Mouse (Mus musculus) erythroblast, adult 5-6 weeks (primary cell): Measurements from ENCODE around the gene Rfx2. TPM values are rescaled to one million over a fixed set of nuclear protein-coding genes. Genes with fewer than 3 reads are reported as not detected.

Source experiments
- total RNA-seq, 2 experiments: library from RNA; stranded (forward) in 1 of 2; stranded (reverse) in 1 of 2; fragments of 150-400 nt in 1 of 2; fragments of 200-764, 138-1000 nt in 1 of 2; gene quantifications; 2 replicates each; pipeline versions ENCODE4 v1.2.3 to v1.2.4; 2015 to 2017; ENCODE audit warnings: low replicate concordance in 2 of 2

Rfx2 gene
- total RNA-seq, 2 experiments from 2014 or later = 21.5 to 39.6 TPM

Other genes with a start within 250 kb of the Rfx2 start
- 71.9 and 87.0 TPM in 2 replicates for gene Safb2, start 246.4 kb downstream of the Rfx2 start, total RNA-seq (2015; ENCODE audit: low replicate concordance)
- 316 and 354 TPM in 2 replicates for gene Safb2, start 246.4 kb downstream of the Rfx2 start, total RNA-seq (2017; ENCODE audit: low replicate concordance)
- gene Safb, start 246.2 kb downstream of the Rfx2 start, total RNA-seq (2015; ENCODE audit: low replicate concordance) = 36.9 and 61.2 TPM in 2 replicates
- gene Safb, start 246.2 kb downstream of the Rfx2 start, total RNA-seq (2017; ENCODE audit: low replicate concordance) = 116 and 186 TPM in 2 replicates
- 16.3 and 18.6 TPM in 2 replicates for gene 2410015M20Rik, start 221.2 kb downstream of the Rfx2 start, total RNA-seq (2015; ENCODE audit: low replicate concordance)
- 16.2 and 50.3 TPM in 2 replicates for gene 2410015M20Rik, start 221.2 kb downstream of the Rfx2 start, total RNA-seq (2017; ENCODE audit: low replicate concordance)
- gene Rpl36, start 217.6 kb downstream of the Rfx2 start, total RNA-seq (2015; ENCODE audit: low replicate concordance) = 298 and 319 TPM in 2 replicates
- 323 TPM in 2 replicates for gene Rpl36, start 217.6 kb downstream of the Rfx2 start, total RNA-seq (2017; ENCODE audit: low replicate concordance)
- 4.2 and 5.0 TPM in 2 replicates for gene Lonp1, start 204.1 kb downstream of the Rfx2 start, total RNA-seq (2015; ENCODE audit: low replicate concordance)
- gene Lonp1, start 204.1 kb downstream of the Rfx2 start, total RNA-seq (2017; ENCODE audit: low replicate concordance) = 13.0 and 13.5 TPM in 2 replicates
- not detected in 2 replicates for gene Catsperd, start 202.9 kb downstream of the Rfx2 start, total RNA-seq (2015; ENCODE audit: low replicate concordance)
- not detected in 2 replicates for gene Catsperd, start 202.9 kb downstream of the Rfx2 start, total RNA-seq (2017; ENCODE audit: low replicate concordance)
- 6.1 and 11.7 TPM in 2 replicates for gene Ranbp3, start 157.7 kb downstream of the Rfx2 start, total RNA-seq (2015; ENCODE audit: low replicate concordance)
- 18.0 and 25.0 TPM in 2 replicates for gene Ranbp3, start 157.7 kb downstream of the Rfx2 start, total RNA-seq (2017; ENCODE audit: low replicate concordance)
- 17.7 and 29.7 TPM in 2 replicates for gene Ndufa11, start 113.2 kb downstream of the Rfx2 start, total RNA-seq (2015; ENCODE audit: low replicate concordance)
- gene Ndufa11, start 113.2 kb downstream of the Rfx2 start, total RNA-seq (2017; ENCODE audit: low replicate concordance) = 21.3 and 29.1 TPM in 2 replicates
- gene Vmac, start 113.0 kb downstream of the Rfx2 start, total RNA-seq (2015; ENCODE audit: low replicate concordance) = 0.38 and 1.0 TPM in 2 replicates
- 1.4 and 8.3 TPM in 2 replicates for gene Vmac, start 113.0 kb downstream of the Rfx2 start, total RNA-seq (2017; ENCODE audit: low replicate concordance)
- not detected in 2 replicates for gene Nrtn, start 73.5 kb downstream of the Rfx2 start, total RNA-seq (2015; ENCODE audit: low replicate concordance)
- 0.51 TPM in 1 of 2 replicates, not detected in the other for gene Nrtn, start 73.5 kb downstream of the Rfx2 start, total RNA-seq (2017; ENCODE audit: low replicate concordance)
- gene Dus3l, start 66.3 kb downstream of the Rfx2 start, total RNA-seq (2015; ENCODE audit: low replicate concordance) = 0.84 and 5.6 TPM in 2 replicates
- 5.4 and 5.9 TPM in 2 replicates for gene Dus3l, start 66.3 kb downstream of the Rfx2 start, total RNA-seq (2017; ENCODE audit: low replicate concordance)
- not detected in 2 replicates for gene Prr22, start 60.8 kb downstream of the Rfx2 start, total RNA-seq (2015; ENCODE audit: low replicate concordance)
- gene Prr22, start 60.8 kb downstream of the Rfx2 start, total RNA-seq (2017; ENCODE audit: low replicate concordance) = not detected in 2 replicates
- not detected in 2 replicates for gene Acsbg2, start 43.4 kb upstream of the Rfx2 start, total RNA-seq (2015; ENCODE audit: low replicate concordance)
- not detected in 2 replicates for gene Acsbg2, start 43.4 kb upstream of the Rfx2 start, total RNA-seq (2017; ENCODE audit: low replicate concordance)
- not detected in 2 replicates for gene 1700061G19Rik, start 44.5 kb upstream of the Rfx2 start, total RNA-seq (2015; ENCODE audit: low replicate concordance)
- gene 1700061G19Rik, start 44.5 kb upstream of the Rfx2 start, total RNA-seq (2017; ENCODE audit: low replicate concordance) = not detected in 2 replicates
- 2.1 and 4.4 TPM in 2 replicates for gene Mllt1, start 104.4 kb upstream of the Rfx2 start, total RNA-seq (2015; ENCODE audit: low replicate concordance)
- gene Mllt1, start 104.4 kb upstream of the Rfx2 start, total RNA-seq (2017; ENCODE audit: low replicate concordance) = 1.3 and 3.5 TPM in 2 replicates
- not detected in 2 replicates for gene Acer1, start 151.1 kb upstream of the Rfx2 start, total RNA-seq (2015; ENCODE audit: low replicate concordance)
- gene Acer1, start 151.1 kb upstream of the Rfx2 start, total RNA-seq (2017; ENCODE audit: low replicate concordance) = not detected in 2 replicates
- 4.6 and 13.8 TPM in 2 replicates for gene Clpp, start 159.3 kb upstream of the Rfx2 start, total RNA-seq (2015; ENCODE audit: low replicate concordance)
- 6.6 and 9.6 TPM in 2 replicates for gene Clpp, start 159.3 kb upstream of the Rfx2 start, total RNA-seq (2017; ENCODE audit: low replicate concordance)
- gene Alkbh7, start 166.3 kb upstream of the Rfx2 start, total RNA-seq (2015; ENCODE audit: low replicate concordance) = not detected in 2 replicates
- 2.5 and 8.9 TPM in 2 replicates for gene Alkbh7, start 166.3 kb upstream of the Rfx2 start, total RNA-seq (2017; ENCODE audit: low replicate concordance)
- not detected in 2 replicates for gene Pspn, start 169.0 kb upstream of the Rfx2 start, total RNA-seq (2015; ENCODE audit: low replicate concordance)
- gene Pspn, start 169.0 kb upstream of the Rfx2 start, total RNA-seq (2017; ENCODE audit: low replicate concordance) = 1.5 TPM in 1 of 2 replicates, not detected in the other
- 18.3 and 33.9 TPM in 2 replicates for gene Gtf2f1, start 180.3 kb upstream of the Rfx2 start, total RNA-seq (2015; ENCODE audit: low replicate concordance)
- gene Gtf2f1, start 180.3 kb upstream of the Rfx2 start, total RNA-seq (2017; ENCODE audit: low replicate concordance) = 34.3 and 59.5 TPM in 2 replicates
- not detected in 2 replicates for gene Gm17949, start 180.5 kb upstream of the Rfx2 start, total RNA-seq (2015; ENCODE audit: low replicate concordance)
- gene Gm17949, start 180.5 kb upstream of the Rfx2 start, total RNA-seq (2017; ENCODE audit: low replicate concordance) = not detected in 2 replicates
- gene Khsrp, start 200.5 kb upstream of the Rfx2 start, total RNA-seq (2015; ENCODE audit: low replicate concordance) = 32.9 and 37.6 TPM in 2 replicates
- gene Khsrp, start 200.5 kb upstream of the Rfx2 start, total RNA-seq (2017; ENCODE audit: low replicate concordance) = 29.8 and 34.2 TPM in 2 replicates
- gene Slc25a41, start 210.6 kb upstream of the Rfx2 start, total RNA-seq (2015; ENCODE audit: low replicate concordance) = not detected in 2 replicates
- not detected in 2 replicates for gene Slc25a41, start 210.6 kb upstream of the Rfx2 start, total RNA-seq (2017; ENCODE audit: low replicate concordance)
- gene Crb3, start 228.1 kb upstream of the Rfx2 start, total RNA-seq (2015; ENCODE audit: low replicate concordance) = not detected in 2 replicates
- not detected in 2 replicates for gene Crb3, start 228.1 kb upstream of the Rfx2 start, total RNA-seq (2017; ENCODE audit: low replicate concordance)
- gene Slc25a23, start 228.8 kb upstream of the Rfx2 start, total RNA-seq (2015; ENCODE audit: low replicate concordance) = 2.9 and 3.3 TPM in 2 replicates
- gene Slc25a23, start 228.8 kb upstream of the Rfx2 start, total RNA-seq (2017; ENCODE audit: low replicate concordance) = 1.2 and 4.7 TPM in 2 replicates
- gene Dennd1c, start 247.5 kb upstream of the Rfx2 start, total RNA-seq (2015; ENCODE audit: low replicate concordance) = 16.7 and 25.0 TPM in 2 replicates
- gene Dennd1c, start 247.5 kb upstream of the Rfx2 start, total RNA-seq (2017; ENCODE audit: low replicate concordance) = 2.4 and 7.2 TPM in 2 replicates